In the genomic region with DNA sequence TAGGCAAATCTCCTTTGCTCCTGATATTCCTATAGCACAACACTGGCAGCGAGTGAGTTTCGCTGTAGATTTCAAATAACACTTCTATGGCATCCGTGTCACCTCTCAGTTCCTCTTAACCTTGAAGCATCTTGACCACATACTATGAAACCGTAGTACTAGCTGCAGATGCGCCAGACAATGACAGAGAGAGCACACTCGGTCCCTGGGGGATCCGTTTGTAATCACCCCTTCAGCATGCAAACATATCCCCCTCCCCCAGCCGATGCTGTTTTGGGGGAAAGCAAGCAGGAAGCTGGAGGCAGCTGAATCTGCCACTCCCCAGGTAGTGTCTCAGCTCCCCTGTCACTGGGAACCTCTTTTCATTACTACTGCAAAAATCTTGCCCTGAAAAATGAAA, we compare ENCODE assay signal across 12 mouse cellular contexts. TPM values are rescaled to one million over a fixed set of nuclear protein-coding genes. Genes with fewer than 3 reads are reported as not detected.
A peak's percentile ranks its signal among the peaks of the same experiment; 100 is the strongest.
DNase-seq lines count a peak whose midpoint lies in the region; ATAC-seq and TF ChIP-seq lines count a peak whose summit lies in the region.
"Had no signal": no experiment of that assay in that cellular context is flagged by ENCODE, and none has a peak within 500 bp of the region (broad histone marks: within the 10 kb centered on the region; RNA-seq: fewer than 3 reads in every experiment).

No protein-coding gene starts in this region.

- no peak for ATAC-seq in hindbrain, embryonic 15.5 days (ENCODE audit: low FRiP score, low read depth)
- ATAC-seq in lung, postnatal 0 days, result no peak

- DNase-seq in left cerebral cortex, adult 2 months (ENCODE audit: extremely low spot score in 1 of 2, low spot score in 2 of 2), result peak in 1 of 2 experiments; percentile 43
- no peak for DNase-seq in left cerebral cortex, adult 11 months (ENCODE audit: low spot score)
- peak; percentile 80 for DNase-seq in cerebellum, postnatal 10 days
- peak; percentile 29 for DNase-seq in right cerebral cortex, postnatal 14 days
- DNase-seq in lung, postnatal 0 days (ENCODE audit: low spot score), result no peak
- DNase-seq in heart, postnatal 4 days, result no peak
- no peak for DNase-seq in adrenal gland, adult (ENCODE audit: inconsistent age in 2 of 2, low spot score in 1 of 2)

- intact Hi-C loops in left cerebral cortex, adult 2 months (cut with DNase I), result loop anchor here (2.0 to 5.0 kb wide), 3 partner anchors 112 to 188 kb away; no protein-coding TSS in a partner anchor

- peak overlapping the region; percentile 72 for H3K4me2 ChIP-seq in hindbrain, embryonic 15.5 days
- no peak overlapping the region for H3K4me2 ChIP-seq in lung, postnatal 0 days (replicated peaks; ENCODE audit: low read depth, low read length)
- H3K4me2 ChIP-seq: limb, embryonic 12.5 days had no signal

- TF ChIP-seq EP300 in lung, postnatal 0 days (IDR thresholded peaks at IDR 0.05), result no peak

- peaks cover 21% of the 10 kb centered on the region for H3K4me1 ChIP-seq in hindbrain, embryonic 15.5 days (replicated peaks)
- H3K4me1 ChIP-seq in lung, postnatal 0 days (ENCODE audit: insufficient read depth, low read depth, low read length), result no peaks in the 10 kb centered on the region

- peak overlapping the region; percentile 96 for H3K27ac ChIP-seq in left cerebral cortex, adult 2 months
- peak overlapping the region; percentile 94 for H3K27ac ChIP-seq in hindbrain, embryonic 15.5 days (replicated peaks)
- H3K27ac ChIP-seq in lung, postnatal 0 days (ENCODE audit: low read length), result no peak overlapping the region
- H3K27ac ChIP-seq: kidney, postnatal 0 days; limb, embryonic 12.5 days; stomach, postnatal 0 days had no signal

- H3K9ac ChIP-seq in hindbrain, embryonic 15.5 days, result peak overlapping the region; percentile 73
- no peak overlapping the region for H3K9ac ChIP-seq in lung, postnatal 0 days (replicated peaks; ENCODE audit: low read depth)
- H3K9ac ChIP-seq: limb, embryonic 12.5 days had no signal

- H3K27me3 ChIP-seq in hindbrain, embryonic 15.5 days, result no peaks in the 10 kb centered on the region
- H3K27me3 ChIP-seq in lung, postnatal 0 days (replicated peaks; ENCODE audit: insufficient read depth, low read length), result no peaks in the 10 kb centered on the region
- H3K27me3 ChIP-seq: limb, embryonic 12.5 days had no signal

- peaks cover 2% of the 10 kb centered on the region; the same call in 1 of the 2 replicates for H3K36me3 ChIP-seq in hindbrain, embryonic 15.5 days
- H3K36me3 ChIP-seq in lung, postnatal 0 days (ENCODE audit: insufficient read depth, low read length), result no peaks in the 10 kb centered on the region
- H3K36me3 ChIP-seq: limb, embryonic 12.5 days had no signal

- no peaks in the 10 kb centered on the region for H3K9me3 ChIP-seq in hindbrain, embryonic 15.5 days
- H3K9me3 ChIP-seq in lung, postnatal 0 days (ENCODE audit: low read length), result no peaks in the 10 kb centered on the region
- H3K9me3 ChIP-seq: limb, embryonic 12.5 days had no signal

- H3K4me3 ChIP-seq in left cerebral cortex, adult 2 months, result peak overlapping the region; percentile 53
- H3K4me3 ChIP-seq in hindbrain, embryonic 15.5 days, result peak overlapping the region; percentile 60
- H3K4me3 ChIP-seq in lung, postnatal 0 days (ENCODE audit: low read depth, low read length), result no peak overlapping the region
- H3K4me3 ChIP-seq: limb, embryonic 12.5 days had no signal

- no peak for TF ChIP-seq CTCF in left cerebral cortex, adult 2 months (IDR thresholded peaks at IDR 0.05)
- TF ChIP-seq CTCF in lung, postnatal 0 days (IDR thresholded peaks at IDR 0.05), result no peak

- 23% methylated on average over 8 of the region's 8 CpGs for WGBS in hindbrain, embryonic 15.5 days
- 44% methylated on average over 8 of the region's 8 CpGs for WGBS in lung, postnatal 0 days

RNA-seq across cellular contexts. Expression of gene Mapk10, which starts 2.3 kb away (rescaled TPM):
- total RNA-seq in left cerebral cortex, adult 2 months (2021), result 100 to 1,000 TPM; 475 to 532 TPM
- polyA plus RNA-seq in hindbrain, embryonic 15.5 days (2015; fragmentation: Nextera tagmentation; extraction: Ambion mirVana), result 85.7 and 86.2 TPM in 2 replicates
- polyA plus RNA-seq in lung, postnatal 0 days (2015; fragmentation: Nextera tagmentation; extraction: Ambion mirVana), result 0.66 and 1.0 TPM in 2 replicates
- total RNA-seq in heart, postnatal 4 days (2021), result 10 to 100 TPM; 28.0 to 28.9 TPM
- total RNA-seq: common myeloid progenitor, adult 5-6 weeks had no signal

Comparison
In these comparisons a context has a peak if more than half of its experiments do, and no peak if none do; other contexts are left out.
1. DNase-seq: peak in cerebellum, postnatal 10 days (2 of 2) and right cerebral cortex, postnatal 14 days (single experiment); none in left cerebral cortex, adult 11 months (single experiment), lung, postnatal 0 days (single experiment), heart, postnatal 4 days (single experiment) and adrenal gland, adult (0 of 2).
2. RNA of gene Mapk10, which starts 2.3 kb away (total RNA-seq): 475 to 532 TPM in left cerebral cortex, adult 2 months; 28.0 to 28.9 TPM in heart, postnatal 4 days; every median in the first group is over 10 times any median in the second.